Mouse (Mus musculus) limb, embryonic 13.5 days (tissue): Measurements from ENCODE around the gene Igf1. TPM values are rescaled to one million over a fixed set of nuclear protein-coding genes. Genes with fewer than 3 reads are reported as not detected.

Experiments
- ATAC-seq: fragments of 200-750 bp; cut with Nextera tagmentation; 2 replicates; pipeline ENCODE4 v1.8.0; 2017; ENCODE audit warnings: low read depth, moderate number of reproducible peaks, moderate TSS enrichment; ENCODE audit not compliant: low FRiP score
- H3K27ac ChIP-seq: fragments of 300-500 bp; sonication (generic); 2 replicates; pipeline ENCODE4 v1.5.1; 2015; ENCODE audit warnings: inconsistent platforms, mild to moderate bottlenecking, moderate library complexity
- H3K27me3 ChIP-seq: fragments of 300-500 bp; sonication (generic); 2 replicates; pipeline ENCODE4 v1.6.1; 2015; ENCODE audit warnings: mild to moderate bottlenecking, inconsistent platforms
- H3K36me3 ChIP-seq: fragments of 300-500 bp; sonication (generic); 2 replicates; pipeline ENCODE4 v1.6.1; 2015; ENCODE audit warnings: inconsistent platforms, mild to moderate bottlenecking, moderate library complexity
- H3K4me1 ChIP-seq: fragments of 300-500 bp; sonication (generic); 2 replicates; pipeline ENCODE4 v1.6.1; 2015; ENCODE audit warnings: inconsistent platforms
- H3K4me2 ChIP-seq: fragments of 300-500 bp; sonication (generic); replicated peaks from 2 replicates; pipeline ENCODE4 v1.6.1; 2015; ENCODE audit warnings: inconsistent platforms, mild to moderate bottlenecking, moderate library complexity
- H3K4me3 ChIP-seq: fragments of 300-500 bp; sonication (generic); 2 replicates; pipeline ENCODE4 v1.5.1; 2015; ENCODE audit warnings: moderate library complexity, mild to moderate bottlenecking, inconsistent platforms
- H3K9ac ChIP-seq: fragments of 300-500 bp; sonication (generic); 2 replicates; pipeline ENCODE4 v1.6.1; 2015; ENCODE audit warnings: mild to moderate bottlenecking, inconsistent platforms
- H3K9me3 ChIP-seq: fragments of 300-500 bp; sonication (generic); 2 replicates; pipeline ENCODE4 v1.6.1; 2016; ENCODE audit warnings: inconsistent platforms
- WGBS: fragments of 180-500 bp; shearing (Covaris S2); methylation state at CpG from one replicate; pipeline ENCODE4 v1.1.7; 2015; 5-methylcytosine and 5-hydroxymethylcytosine counted together
- polyA plus RNA-seq: library from polyadenylated mRNA; unstranded; fragments of >200 nt; fragmentation: Nextera tagmentation; extraction: Ambion mirVana; gene quantifications from 2 replicates; pipeline ENCODE4 v1.2.1, GENCODE M21; 2015

Gene Igf1
- polyA plus RNA-seq, 1 experiment from 2014 or later = 58.5 TPM

GRCm38 (mm10) chr10:87986201-87986600, 128.1 kb downstream of the Igf1 start:
- Histone ChIP-seq H3K27ac (no peak overlapping the region), H3K4me3 (no peak overlapping the region), H3K36me3 (no peaks in the 10 kb centered on the region), H3K9ac (no peak overlapping the region), H3K9me3 (no peaks in the 10 kb centered on the region), H3K4me2 (no peak overlapping the region), H3K27me3 (no peaks in the 10 kb centered on the region), H3K4me1 (no peaks in the 10 kb centered on the region)
- 65% methylated on average over 3 of the region's 3 CpGs for WGBS
- no peak for ATAC-seq

Other genes starting within 250 kb of the Igf1 start
- gene Pmch, start 232.8 kb downstream of the Igf1 start, polyA plus RNA-seq = 0.47 and 0.79 TPM in 2 replicates